Mouse (Mus musculus) WW6 (cell line): ENCODE data around the gene Tmem35b.

Experiments
- DNase-seq: peaks from one replicate; pipeline ENCODE4 v3.0.0-alpha.2; 2013; ENCODE audit warnings: low read depth, low spot score

Tmem35b gene

GRCm38 (mm10) chr4:127168211-127168913 lies 44.9 kb downstream of the Tmem35b start:
- no peak for DNase-seq

GRCm38 (mm10) chr4:127168914-127169345 lies 45.4 kb downstream of the Tmem35b start, which contains the start of gene Dlgap3:
TSS of gene Dlgap3 (plus strand) at chr4:127169204.
- no peak for DNase-seq

DNA sequence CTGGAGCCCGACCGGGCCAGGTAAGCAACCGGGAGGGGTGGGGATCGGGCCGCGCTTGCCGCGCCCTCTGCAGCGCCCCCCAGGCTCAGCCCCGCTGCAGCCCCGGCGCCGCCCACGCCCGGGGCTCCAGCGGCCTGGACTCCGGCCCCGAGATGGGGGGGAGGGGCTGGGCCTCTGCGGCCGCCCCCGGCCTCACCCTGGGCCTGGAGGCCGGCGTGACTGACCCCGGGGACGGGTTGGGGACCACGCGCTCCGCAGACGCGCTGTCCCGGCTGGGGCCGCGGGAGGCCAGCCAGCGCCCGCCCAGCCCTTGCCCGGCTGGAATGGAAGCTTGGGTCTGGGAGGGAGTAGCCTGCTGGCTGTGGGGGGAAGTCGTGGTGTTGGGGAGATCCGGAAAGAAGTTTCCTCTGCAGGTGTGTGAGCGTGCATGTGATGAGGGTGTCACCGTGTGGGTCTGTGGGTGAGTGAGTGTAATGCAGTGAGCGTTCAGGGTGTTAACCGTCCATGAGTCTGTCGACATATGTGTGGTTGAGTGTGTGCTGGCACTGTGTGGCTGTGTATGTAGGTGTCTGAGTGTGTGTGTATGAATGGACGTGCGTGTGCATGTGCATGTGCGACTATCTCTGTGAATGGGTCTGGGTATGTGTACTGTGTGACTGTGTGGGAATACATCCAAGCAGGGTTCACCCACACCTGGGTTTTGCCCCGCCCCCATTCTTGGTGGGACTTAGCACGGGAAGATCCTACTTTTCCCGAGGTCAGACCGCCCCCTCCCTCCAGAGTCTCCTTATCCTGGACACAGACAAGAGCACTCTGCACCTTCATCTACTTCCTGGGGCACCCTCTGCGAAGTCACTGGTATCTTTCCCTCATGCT lies 46.1 kb downstream of the Tmem35b start:
- no peak for DNase-seq

- no peak for DNase-seq
Measured at GRCm38 (mm10) chr4:127170866-127171265, 47.4 kb downstream of the Tmem35b start.

DNA sequence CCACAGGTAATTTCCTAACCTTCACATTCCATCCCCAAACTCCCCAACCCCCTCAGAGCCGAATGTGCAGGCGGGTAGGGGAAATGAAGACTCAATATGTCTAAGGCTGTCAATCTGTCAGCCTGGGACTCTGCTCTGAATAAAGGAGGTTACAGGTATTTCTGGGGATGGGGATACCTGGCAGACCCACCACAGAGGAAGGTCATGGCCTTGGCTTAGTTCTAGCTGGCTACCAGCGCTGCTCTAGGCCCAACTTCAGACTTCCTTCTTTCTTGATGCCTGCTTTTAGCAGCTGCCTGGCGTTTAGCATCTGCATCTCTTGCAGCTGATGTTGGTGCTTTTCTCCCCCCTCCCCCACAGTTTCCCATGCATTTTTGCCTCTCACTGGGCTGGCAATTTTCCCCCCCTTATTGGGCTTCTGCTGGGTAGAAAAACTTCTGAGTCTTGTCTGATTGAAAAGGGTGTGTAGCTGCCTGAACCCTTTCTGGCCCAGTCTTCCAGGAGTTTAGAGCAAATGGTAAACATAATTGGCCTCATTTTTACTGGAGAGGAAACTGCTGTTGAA lies 47.9 kb downstream of the Tmem35b start:
- DNase-seq, result no peak

DNA sequence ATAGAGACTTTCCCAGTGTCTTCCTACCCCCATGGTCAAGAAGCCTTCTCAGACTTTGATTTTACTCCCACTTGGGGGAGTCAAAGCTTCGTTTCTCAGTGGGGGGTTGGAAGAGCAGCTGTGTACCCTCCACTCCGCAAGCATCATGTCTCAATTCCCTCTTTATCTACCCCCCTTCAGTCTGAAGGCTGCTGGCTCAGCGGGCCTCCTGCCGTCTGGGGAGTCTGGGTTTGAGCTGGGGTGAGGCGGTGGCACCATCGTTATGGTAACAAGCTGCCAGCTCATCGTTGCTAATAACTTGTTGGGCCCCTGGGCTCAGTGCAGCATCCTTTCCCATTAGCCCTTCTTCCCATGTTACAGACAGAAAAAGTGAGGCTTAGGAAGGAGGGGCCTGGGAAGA lies 48.6 kb downstream of the Tmem35b start:
- DNase-seq, result no peak

DNA sequence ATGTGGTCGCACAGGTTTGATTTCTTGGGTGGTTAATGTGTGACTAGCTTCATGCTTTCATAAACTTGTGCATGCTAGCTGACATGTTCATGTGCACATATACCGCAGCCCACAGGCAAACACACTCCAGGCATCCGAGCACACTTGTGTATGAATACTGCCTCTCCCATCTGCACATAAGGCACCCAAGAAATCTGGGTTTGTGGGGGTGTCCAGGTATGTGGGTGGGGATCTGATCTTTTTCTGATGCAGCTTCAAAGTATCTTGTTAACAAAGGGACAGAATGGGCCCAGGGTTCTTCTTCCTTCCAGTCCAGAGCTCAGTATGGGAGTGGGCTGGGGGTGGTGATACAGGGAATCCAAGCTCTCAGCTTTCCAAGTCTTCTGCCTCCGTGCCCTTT lies 49.1 kb downstream of the Tmem35b start:
- no peak for DNase-seq

DNA sequence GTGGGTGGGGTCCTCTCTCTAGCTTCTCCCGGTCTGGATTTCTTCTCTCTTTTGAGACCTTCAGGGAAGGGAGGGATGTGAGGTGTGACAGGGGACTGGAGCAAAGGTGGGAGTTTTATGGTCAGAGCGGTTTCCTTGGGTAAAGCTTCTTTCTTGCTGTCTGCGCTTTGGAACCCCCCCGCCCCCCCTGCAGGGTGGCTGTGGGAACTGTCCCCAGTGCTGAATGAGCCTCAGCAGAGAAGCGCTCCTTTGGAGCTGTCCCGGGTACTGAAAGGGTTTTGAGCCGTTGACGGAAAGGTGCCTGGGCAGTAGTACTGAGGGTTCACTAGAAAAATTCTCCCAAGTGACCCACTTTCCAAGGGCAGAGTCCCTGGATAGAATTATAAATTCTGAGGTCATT lies 50.0 kb downstream of the Tmem35b start:
- no peak for DNase-seq

- no peak for DNase-seq
Measured at GRCm38 (mm10) chr4:127174075-127174899, 50.8 kb downstream of the Tmem35b start.

DNA sequence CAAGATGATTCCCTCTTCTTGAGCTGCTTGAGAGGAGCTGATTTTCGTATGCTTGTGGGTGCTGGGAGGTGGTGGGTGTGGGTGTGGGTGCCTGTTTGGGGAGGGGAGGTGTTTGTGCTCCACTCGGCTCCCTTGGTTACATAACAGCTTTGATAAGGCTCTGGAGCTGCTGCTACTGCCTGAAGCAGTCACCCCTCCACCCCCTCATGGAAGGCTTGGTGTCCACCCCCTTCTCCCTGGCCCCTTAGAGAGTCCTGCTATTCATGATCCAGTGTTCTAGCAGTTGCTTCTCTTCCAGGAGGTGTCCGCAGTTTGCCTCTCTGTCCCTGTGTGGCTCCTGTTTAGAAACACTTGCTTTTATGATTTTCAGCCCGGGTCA lies 51.4 kb downstream of the Tmem35b start:
- DNase-seq, result no peak

DNA sequence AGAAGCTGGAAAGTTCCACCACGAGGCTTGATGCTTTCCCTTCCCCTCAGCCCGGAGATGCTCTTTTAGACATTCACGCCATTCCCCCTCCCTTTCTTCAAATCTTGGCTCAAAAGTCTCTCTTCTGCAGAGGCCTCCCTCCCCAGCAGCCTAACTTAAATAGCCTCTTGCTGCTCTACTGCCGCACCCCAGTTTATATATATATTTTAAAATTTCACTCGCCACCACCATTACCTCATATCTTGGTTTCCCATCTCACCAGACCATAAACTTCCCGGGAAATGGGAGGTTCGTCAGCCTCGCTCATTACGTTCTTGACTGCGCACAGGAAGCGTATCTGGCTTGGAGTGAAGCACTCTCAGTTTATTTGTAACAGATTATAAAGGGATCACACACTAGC lies 54.5 kb downstream of the Tmem35b start:
- DNase-seq, result no peak

- DNase-seq, result no peak
Measured at GRCm38 (mm10) chr4:127178671-127179070, 55.2 kb downstream of the Tmem35b start.
